Mouse (Mus musculus) cortical plate, adult 2 months (tissue): ENCODE results near the gene Brf1.

Source experiments
- CTCF ChIP-seq: fragments of 200-500 bp; IDR thresholded peaks from 2 replicates; pipeline ENCODE4 v1.5.1; 2011; ENCODE audit warnings: mild to moderate bottlenecking, control low read depth, low read length; ENCODE audit not compliant: insufficient read depth; ENCODE audit errors: extremely low read depth
- POLR2A ChIP-seq: fragments of 200-500 bp; IDR thresholded peaks from 2 replicates; pipeline ENCODE4 v1.6.1; 2011; ENCODE audit warnings: mild to moderate bottlenecking, low read length, control low read depth; ENCODE audit not compliant: insufficient read depth; ENCODE audit errors: extremely low read depth

GRCm38 (mm10) chr12:113035093-113035492 is 34.6 kb upstream of the Brf1 start:
- TF ChIP-seq POLR2A: no peak
- no peak for TF ChIP-seq CTCF
